Mouse (Mus musculus): Measurements from ENCODE around the gene Ift81. TPM values are rescaled to one million over a fixed set of nuclear protein-coding genes. Genes with fewer than 3 reads are reported as not detected.

Ift81 gene
- polyA plus RNA-seq, 1 experiment from 2014 or later: 2.7 TPM

DNA sequence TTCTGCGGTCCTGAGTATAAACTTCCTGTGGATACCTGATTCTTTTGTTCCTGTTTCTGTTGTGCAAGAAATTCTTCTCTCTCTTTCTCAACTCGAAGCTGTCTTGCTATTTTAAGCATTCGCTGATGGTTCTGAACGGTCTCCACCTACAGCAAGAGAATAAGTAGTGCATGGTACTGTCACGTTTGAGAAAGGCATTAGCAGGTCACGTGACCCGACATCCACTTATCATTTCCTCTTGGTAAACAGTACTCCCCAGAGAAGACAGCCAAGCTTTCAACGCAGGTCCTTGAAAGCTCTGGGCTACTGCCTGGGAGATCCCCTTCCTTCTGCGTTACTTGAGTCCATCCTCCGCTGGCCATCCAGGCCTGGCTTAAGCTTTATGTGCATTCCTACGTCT is 12.1 kb downstream of the Ift81 start:
- TF ChIP-seq EP300 (IDR thresholded peaks at IDR 0.05; ENCODE audit: low read depth) (no peak), CTCF (IDR thresholded peaks at IDR 0.05; ENCODE audit: low read depth) (peak; percentile 43)
- Histone ChIP-seq H3K4me2 (ENCODE audit: low read depth, low read length) (no peak overlapping the region), H3K9me3 (ENCODE audit: low read length) (no peaks in the 10 kb centered on the region; the same call in 1 of the 2 replicates), H3K4me3 (ENCODE audit: low read depth, low read length) (no peak overlapping the region), H3K9ac (replicated peaks) (no peak overlapping the region), H3K4me1 (ENCODE audit: insufficient read depth) (peaks cover 5% of the 10 kb centered on the region; the same call in 1 of the 2 replicates), H3K27ac (ENCODE audit: low read depth) (no peak overlapping the region), H3K27me3 (ENCODE audit: insufficient read depth, low read length) (no peaks in the 10 kb centered on the region), H3K36me3 (replicated peaks; ENCODE audit: insufficient read depth, low read length) (0 out of 2 replicates have a peak, but pooled peaks cover 2% of the 10 kb centered on the region)
- 31% methylated on average over 11 of the region's 11 CpGs for WGBS (ENCODE audit: insufficient replicate concordance)
- ATAC-seq (peak; percentile 62; the same call in 1 of the 2 replicates), DNase-seq (peak; percentile 56)

DNA sequence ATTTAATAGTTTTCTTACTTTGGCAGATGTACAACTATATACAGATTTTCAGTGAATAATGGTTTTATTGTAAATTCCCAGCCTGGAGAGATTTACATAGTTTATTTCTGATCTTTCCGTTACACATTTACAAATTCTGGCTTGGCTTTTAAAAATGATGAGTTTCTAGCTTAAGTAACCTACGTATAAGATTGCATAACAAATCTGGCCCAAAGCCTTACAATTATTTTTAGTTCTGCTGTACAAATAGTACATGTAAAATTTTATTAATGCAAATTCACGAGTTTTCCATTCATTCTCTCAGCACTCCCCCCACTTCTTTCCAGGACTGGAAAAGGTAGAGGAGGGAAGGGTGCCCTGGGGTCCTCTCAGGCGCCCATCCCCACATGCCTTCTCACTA is 18.8 kb downstream of the Ift81 start:
- TF ChIP-seq EP300 (IDR thresholded peaks at IDR 0.05; ENCODE audit: low read depth) (no peak), CTCF (IDR thresholded peaks at IDR 0.05; ENCODE audit: low read depth) (no peak)
- no peak overlapping the region for H3K9ac ChIP-seq (replicated peaks)
- H3K4me2 ChIP-seq (ENCODE audit: low read depth, low read length): no peak overlapping the region
- WGBS (ENCODE audit: insufficient replicate concordance): 67% methylated on average over 4 of the region's 4 CpGs
- no peaks in the 10 kb centered on the region for H3K4me1 ChIP-seq (ENCODE audit: insufficient read depth)
- no peaks in the 10 kb centered on the region for H3K27me3 ChIP-seq (ENCODE audit: insufficient read depth, low read length)
- H3K27ac ChIP-seq (ENCODE audit: low read depth): no peak overlapping the region
- H3K9me3 ChIP-seq (ENCODE audit: low read length): no peaks in the 10 kb centered on the region; the same call in 1 of the 2 replicates
- 0 out of 2 replicates have a peak, but pooled peaks cover 2% of the 10 kb centered on the region for H3K36me3 ChIP-seq (replicated peaks; ENCODE audit: insufficient read depth, low read length)
- no peak overlapping the region for H3K4me3 ChIP-seq (ENCODE audit: low read depth, low read length)
- ATAC-seq: no peak
- no peak for DNase-seq

DNA sequence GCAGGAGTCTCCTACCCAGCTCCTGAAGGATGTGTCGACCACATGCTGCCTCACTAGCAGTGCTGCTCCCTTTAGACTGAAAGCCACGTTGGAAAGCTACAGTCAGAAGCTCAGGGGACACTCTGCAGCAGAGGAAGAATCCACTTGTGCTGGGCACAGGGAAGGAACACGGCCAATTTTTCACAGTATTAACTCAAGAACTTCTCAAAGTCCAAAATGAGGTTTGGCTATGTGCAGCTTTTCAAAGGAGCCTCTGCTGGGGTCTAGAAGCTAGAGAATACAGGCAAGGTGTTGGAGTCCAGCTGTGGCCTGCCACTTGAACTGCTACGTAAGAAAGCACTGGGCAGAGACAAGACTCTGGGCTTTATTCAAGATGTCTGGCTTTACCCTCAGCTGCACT is 24.4 kb downstream of the Ift81 start:
- WGBS (ENCODE audit: insufficient replicate concordance): 70% methylated on average over 4 of the region's 4 CpGs
- Histone ChIP-seq H3K36me3 (replicated peaks; ENCODE audit: insufficient read depth, low read length) (no peaks in the 10 kb centered on the region), H3K4me1 (ENCODE audit: insufficient read depth) (no peaks in the 10 kb centered on the region), H3K27ac (ENCODE audit: low read depth) (no peak overlapping the region), H3K4me3 (ENCODE audit: low read depth, low read length) (no peak overlapping the region), H3K4me2 (ENCODE audit: low read depth, low read length) (no peak overlapping the region), H3K9me3 (ENCODE audit: low read length) (no peaks in the 10 kb centered on the region), H3K9ac (replicated peaks) (no peak overlapping the region), H3K27me3 (ENCODE audit: insufficient read depth, low read length) (no peaks in the 10 kb centered on the region)
- ATAC-seq: no peak
- no peak for DNase-seq
- TF ChIP-seq CTCF (IDR thresholded peaks at IDR 0.05; ENCODE audit: low read depth) (no peak), EP300 (IDR thresholded peaks at IDR 0.05; ENCODE audit: low read depth) (no peak)

DNA sequence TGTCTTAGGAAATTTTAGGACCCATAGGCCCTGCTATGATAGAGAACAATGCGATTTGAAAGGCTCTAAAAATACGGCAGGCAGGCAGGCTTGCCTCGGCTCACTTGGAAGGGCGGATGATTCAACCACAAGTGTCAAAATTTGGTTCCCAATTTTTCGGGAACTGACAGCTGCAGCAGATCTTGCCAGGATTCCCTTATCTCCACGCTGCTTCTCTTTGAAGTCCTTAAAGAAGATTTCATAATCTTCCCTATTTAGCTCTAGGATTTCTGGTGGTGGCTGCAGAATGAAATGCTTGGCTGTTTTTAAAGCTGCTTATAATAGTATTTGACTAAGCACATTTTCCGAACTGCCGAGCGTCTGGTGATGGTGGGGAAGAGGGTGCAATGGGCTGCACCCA is 28.8 kb downstream of the Ift81 start:
- Histone ChIP-seq H3K4me1 (ENCODE audit: insufficient read depth) (no peaks in the 10 kb centered on the region), H3K36me3 (replicated peaks; ENCODE audit: insufficient read depth, low read length) (no peaks in the 10 kb centered on the region; the same call in 1 of the 2 replicates), H3K4me3 (ENCODE audit: low read depth, low read length) (no peak overlapping the region), H3K27ac (ENCODE audit: low read depth) (no peak overlapping the region), H3K9ac (replicated peaks) (no peak overlapping the region), H3K27me3 (ENCODE audit: insufficient read depth, low read length) (no peaks in the 10 kb centered on the region), H3K9me3 (ENCODE audit: low read length) (no peaks in the 10 kb centered on the region), H3K4me2 (ENCODE audit: low read depth, low read length) (no peak overlapping the region)
- 76% methylated on average over 9 of the region's 9 CpGs for WGBS (ENCODE audit: insufficient replicate concordance)
- TF ChIP-seq EP300 (IDR thresholded peaks at IDR 0.05; ENCODE audit: low read depth): no peak
- no peak for TF ChIP-seq CTCF (IDR thresholded peaks at IDR 0.05; ENCODE audit: low read depth)
- ATAC-seq (no peak), DNase-seq (no peak)

DNA sequence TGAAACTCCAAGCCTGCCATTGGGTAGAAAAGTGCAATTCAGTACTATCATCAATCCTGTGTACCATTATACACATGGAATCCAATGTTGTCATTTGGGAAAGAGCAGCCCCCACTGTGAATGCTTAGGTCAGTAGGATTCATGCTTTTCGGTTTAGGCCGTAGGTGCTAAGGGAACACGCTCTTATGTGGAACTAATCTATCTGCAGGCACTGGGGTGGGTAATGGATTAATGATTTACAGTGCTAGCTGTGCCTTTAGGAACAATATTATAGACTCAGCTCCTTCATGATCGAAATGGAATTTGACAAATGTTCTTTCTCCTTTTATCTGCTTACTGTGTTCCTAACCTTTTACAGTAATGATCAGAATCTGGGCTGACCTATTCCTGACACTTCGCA is 30.2 kb downstream of the Ift81 start:
- no peak for DNase-seq
- TF ChIP-seq CTCF (IDR thresholded peaks at IDR 0.05; ENCODE audit: low read depth): no peak
- TF ChIP-seq EP300 (IDR thresholded peaks at IDR 0.05; ENCODE audit: low read depth): no peak
- Histone ChIP-seq H3K9me3 (ENCODE audit: low read length) (no peaks in the 10 kb centered on the region), H3K27me3 (ENCODE audit: insufficient read depth, low read length) (no peaks in the 10 kb centered on the region), H3K4me3 (ENCODE audit: low read depth, low read length) (no peak overlapping the region), H3K9ac (replicated peaks) (no peak overlapping the region), H3K4me2 (ENCODE audit: low read depth, low read length) (no peak overlapping the region; the same call in 1 of the 2 replicates), H3K4me1 (ENCODE audit: insufficient read depth) (no peaks in the 10 kb centered on the region), H3K36me3 (replicated peaks; ENCODE audit: insufficient read depth, low read length) (no peaks in the 10 kb centered on the region; the same call in 1 of the 2 replicates), H3K27ac (ENCODE audit: low read depth) (no peak overlapping the region)
- 54% methylated on average over 5 of the region's 5 CpGs for WGBS (ENCODE audit: insufficient replicate concordance)
- no peak for ATAC-seq

- DNase-seq: no peak
- Histone ChIP-seq H3K36me3 (replicated peaks; ENCODE audit: insufficient read depth, low read length) (no peaks in the 10 kb centered on the region; the same call in 1 of the 2 replicates), H3K4me2 (ENCODE audit: low read depth, low read length) (no peak overlapping the region), H3K27me3 (ENCODE audit: insufficient read depth, low read length) (no peaks in the 10 kb centered on the region), H3K4me3 (ENCODE audit: low read depth, low read length) (no peak overlapping the region), H3K9me3 (ENCODE audit: low read length) (no peaks in the 10 kb centered on the region), H3K27ac (ENCODE audit: low read depth) (no peak overlapping the region), H3K9ac (replicated peaks) (no peak overlapping the region), H3K4me1 (ENCODE audit: insufficient read depth) (no peaks in the 10 kb centered on the region)
- 58% methylated on average over 7 of the region's 7 CpGs for WGBS (ENCODE audit: insufficient replicate concordance)
- no peak for TF ChIP-seq CTCF (IDR thresholded peaks at IDR 0.05; ENCODE audit: low read depth)
- no peak for TF ChIP-seq EP300 (IDR thresholded peaks at IDR 0.05; ENCODE audit: low read depth)
- ATAC-seq: no peak
Measured at GRCm38 (mm10) chr5:122576683-122577329, 37.5 kb downstream of the Ift81 start.
